Mouse (Mus musculus): Measurements from ENCODE around the gene Btbd9.
"Not testable (repeated sequence)": the region's sequence is repeated elsewhere in the genome, so short reads cannot be mapped to it uniquely, and the experiment has no call there.

Gene Btbd9

DNA sequence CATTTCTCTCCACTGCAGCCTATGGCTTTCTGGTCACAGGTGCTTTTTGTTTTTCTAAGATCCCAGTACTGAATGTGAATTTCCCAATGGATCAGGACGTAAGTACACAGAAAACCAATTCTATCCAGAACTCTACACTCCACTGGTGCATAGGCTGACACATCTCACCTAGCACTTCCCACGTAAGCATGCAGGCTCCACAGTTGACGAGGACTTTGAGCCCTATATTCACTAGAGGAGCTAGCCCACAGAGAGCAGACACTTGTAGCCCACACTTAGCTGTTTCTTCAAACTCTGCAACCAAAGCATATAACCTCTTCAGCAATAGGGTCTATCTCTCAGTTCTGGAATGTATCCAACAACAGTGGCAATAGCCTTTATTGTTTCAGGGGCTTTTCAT is 19.8 kb downstream of the Btbd9 start:
- DNase-seq (ENCODE audit: low spot score) = no peak

DNA sequence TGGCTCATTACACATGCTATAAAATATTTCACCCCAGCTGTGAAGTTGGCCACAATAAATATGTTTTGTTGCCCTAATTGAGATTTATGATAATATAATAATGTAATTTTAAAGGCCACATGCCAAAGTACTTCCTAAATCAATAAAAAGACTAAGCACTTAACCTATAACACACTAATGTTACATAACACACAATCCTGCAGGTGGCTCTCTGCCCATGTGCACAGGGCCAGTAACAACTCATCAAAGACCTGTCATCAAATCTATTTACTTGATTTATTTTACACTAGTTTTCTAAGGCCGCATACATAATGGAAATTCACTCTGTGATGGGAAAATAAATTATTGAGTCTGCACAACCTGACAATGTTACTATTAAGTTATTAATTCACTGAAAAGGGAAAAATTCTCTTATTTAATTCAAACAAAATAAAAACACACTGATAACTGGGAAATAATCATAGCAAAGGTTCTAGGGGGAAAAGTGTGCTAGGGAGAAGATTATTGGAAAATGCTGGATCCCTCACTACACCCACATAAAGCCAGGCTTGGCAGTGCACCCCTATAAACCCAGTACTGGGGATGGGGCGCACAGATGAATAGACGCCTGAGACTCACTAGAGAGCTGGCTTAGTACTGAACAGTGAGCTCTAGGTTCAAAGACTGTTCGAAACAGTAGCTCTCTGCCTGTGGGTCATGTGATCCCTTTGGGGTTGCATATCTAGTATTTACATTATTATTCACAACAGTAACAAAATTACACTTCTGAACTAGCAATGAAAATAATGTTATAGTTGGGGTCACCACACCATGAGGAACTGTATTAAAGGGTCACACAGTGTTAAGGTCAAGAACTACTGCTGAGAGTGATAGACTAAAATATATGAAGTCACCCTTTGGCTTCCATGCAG is 23.0 kb downstream of the Btbd9 start:
- DNase-seq (ENCODE audit: low spot score) = no peak

DNA sequence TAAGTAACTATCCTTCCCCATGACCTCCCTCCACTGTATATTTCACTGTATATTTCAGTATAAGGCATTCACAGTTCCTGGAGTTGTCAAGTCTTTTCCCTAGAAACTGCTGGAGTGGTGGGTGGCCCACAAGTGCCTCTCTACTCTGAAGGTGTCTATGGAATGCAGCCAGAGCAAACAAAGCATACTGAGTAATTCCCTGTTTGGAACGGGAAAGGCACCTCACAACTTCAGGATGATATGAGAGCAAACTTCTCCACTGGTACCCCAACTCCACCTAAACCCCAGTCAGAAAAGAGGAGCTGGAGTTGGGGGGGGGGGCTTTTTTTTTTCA is 25.5 kb downstream of the Btbd9 start:
- DNase-seq (ENCODE audit: low spot score) = no peak

DNA sequence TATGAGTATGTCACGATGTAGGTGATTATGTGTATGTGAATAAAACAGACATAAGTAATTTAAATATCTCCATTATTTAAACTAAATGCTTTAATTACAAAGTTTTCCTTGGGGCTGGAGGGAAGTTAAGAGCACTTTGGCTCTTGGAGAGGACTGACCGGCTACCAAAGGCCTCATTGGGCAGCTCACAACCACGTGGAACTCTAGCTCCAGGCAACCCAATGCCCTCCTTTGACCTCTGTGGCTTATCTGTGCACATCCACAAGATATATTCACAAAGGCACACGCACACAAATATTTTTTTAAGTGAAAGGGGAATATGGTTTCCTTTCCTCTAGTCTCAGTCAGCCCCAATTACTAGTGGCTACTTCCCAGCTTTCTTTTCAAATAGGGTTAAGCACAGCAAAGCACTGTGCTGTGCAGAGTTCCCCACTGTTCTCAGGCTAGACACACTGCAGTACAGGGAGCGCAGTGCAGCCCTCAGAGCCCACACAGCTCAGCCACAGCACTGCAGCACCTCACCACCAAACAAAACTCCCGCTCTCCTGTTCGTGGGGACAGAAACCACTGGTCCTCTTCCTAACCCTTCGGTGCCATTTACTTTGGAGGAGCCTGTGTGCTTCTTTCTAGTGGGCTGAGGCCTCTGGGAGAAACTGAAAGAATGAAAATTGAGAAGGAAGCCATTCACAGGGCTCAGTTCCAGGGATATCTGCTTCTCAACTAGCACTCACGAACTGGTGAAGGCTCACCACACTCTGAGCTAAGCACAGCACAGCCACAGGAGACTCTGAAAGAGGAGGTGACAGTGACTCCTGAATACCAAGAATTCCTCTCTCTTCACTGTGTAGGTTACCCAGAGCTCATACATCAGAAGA is 26.2 kb downstream of the Btbd9 start:
- DNase-seq (ENCODE audit: low spot score) = no peak

DNA sequence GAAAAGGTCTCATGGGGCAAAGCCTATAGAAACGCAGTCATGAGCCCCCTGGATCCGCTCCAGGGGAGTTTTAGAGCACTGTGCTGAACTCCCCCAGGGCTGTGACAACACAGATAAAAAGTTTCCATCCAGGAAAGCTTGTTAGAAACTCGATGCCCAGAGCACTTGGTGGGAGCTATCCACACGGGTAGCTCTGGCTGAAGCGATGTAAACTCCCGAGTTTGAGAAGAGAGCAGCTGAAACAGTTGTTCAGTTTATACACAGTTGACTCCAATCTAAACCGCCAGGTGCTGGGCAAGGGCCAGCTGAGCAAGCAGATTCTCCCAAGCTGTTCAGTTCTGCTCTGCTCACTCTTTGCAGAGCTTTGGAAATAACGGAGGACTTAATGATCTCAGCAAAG is 37.2 kb downstream of the Btbd9 start:
- peak; percentile 55 for DNase-seq (ENCODE audit: low spot score)

DNA sequence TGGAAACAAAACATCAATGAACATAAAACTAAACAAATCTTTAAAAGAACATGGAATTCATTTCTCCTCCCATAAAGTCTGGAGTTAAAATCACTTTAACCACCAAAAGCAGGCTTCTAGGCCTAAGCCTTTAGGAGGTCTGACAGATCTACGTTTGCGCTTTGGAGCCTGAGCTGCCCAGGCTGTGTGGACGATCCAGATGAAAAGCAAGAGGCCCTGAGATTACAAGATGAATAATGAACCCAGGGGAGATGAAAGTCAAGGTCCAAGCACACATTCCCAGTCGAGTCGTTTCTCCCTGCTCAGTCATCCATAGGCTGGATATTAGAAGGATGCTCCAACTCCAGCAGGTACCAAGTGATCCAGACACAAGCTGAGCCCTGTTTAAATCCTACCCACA is 39.6 kb downstream of the Btbd9 start:
- DNase-seq (ENCODE audit: low spot score) = no peak

DNA sequence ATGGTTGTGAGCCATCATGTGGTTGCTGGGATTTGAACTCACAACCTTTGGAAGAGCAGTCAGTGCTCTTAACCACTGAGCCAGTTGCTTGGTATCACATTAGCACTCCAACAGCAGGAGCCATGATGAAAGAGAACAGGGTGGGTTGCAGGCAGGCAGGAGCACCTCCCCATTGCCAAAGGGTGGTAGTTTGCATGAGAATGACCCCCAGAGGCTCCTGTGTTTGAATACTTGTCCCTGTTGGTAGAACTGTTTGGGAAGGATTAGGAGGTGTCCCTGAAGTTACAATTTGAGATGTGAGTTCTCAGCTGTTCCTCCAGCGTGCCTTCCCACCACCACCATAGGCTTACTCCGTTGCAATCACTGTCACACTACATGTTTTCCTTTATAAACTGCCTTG is 43.2 kb downstream of the Btbd9 start:
- DNase-seq (ENCODE audit: low spot score) = no peak

DNA sequence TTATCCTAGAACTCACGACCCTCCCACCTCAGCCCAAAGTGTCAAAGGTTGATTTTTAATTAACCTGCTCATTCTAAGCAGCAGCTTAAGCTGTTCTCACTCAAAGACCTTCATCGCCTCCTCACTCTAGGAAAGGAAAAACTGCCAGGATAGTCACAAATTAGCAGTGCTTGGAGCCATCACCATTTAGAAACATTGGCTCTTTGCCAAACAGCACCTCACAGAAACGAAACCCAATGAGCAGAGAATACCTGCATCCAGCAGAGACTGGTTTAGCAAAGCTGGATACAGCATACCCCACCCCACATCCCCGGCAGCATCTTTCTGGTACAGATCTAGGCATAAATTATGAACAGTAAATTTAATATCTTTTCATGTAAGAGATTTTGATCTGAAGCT is 45.7 kb downstream of the Btbd9 start:
- DNase-seq (ENCODE audit: low spot score) = no peak

DNA sequence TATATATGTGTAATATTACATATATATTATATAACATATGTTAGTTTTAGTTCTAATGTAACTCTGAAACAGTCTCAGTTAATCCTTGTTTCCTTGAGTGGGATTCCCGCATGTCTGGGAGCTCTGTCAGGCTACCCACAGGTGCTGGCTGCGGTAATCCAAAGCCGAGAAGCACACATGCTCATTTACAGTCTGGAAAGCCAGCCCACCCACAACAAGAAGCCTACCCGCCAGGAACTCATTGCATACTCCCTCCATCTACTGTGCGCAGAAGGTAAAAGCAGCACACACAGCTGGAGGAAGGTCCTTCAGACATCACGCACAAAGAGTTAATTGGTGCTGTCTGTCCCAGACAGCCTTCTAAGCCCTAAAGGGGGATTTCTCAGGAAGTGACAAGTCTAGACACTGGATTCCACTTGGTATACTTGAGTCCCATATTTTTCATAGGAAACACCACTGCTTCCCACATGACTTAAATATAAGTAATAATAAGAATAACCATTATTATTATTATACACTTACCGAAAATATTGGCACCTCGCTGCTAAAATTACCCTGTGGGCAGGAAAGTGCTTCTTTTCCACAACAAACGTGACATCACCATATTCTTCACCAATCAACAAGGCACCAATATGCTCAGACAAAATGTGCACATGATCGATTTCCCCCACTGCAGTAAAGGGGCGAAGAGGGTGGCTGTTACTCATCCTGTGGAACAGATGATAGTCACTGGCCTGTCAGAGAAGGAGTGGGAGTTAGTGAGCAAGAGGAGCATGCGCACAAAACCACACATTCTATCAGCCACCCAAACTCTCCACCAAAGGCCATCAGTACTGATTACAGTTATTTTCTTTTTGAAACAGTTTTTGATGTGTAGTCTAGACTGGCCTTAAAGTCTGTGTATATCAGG is 46.4 kb downstream of the Btbd9 start:
- no peak for DNase-seq (ENCODE audit: low spot score)

DNA sequence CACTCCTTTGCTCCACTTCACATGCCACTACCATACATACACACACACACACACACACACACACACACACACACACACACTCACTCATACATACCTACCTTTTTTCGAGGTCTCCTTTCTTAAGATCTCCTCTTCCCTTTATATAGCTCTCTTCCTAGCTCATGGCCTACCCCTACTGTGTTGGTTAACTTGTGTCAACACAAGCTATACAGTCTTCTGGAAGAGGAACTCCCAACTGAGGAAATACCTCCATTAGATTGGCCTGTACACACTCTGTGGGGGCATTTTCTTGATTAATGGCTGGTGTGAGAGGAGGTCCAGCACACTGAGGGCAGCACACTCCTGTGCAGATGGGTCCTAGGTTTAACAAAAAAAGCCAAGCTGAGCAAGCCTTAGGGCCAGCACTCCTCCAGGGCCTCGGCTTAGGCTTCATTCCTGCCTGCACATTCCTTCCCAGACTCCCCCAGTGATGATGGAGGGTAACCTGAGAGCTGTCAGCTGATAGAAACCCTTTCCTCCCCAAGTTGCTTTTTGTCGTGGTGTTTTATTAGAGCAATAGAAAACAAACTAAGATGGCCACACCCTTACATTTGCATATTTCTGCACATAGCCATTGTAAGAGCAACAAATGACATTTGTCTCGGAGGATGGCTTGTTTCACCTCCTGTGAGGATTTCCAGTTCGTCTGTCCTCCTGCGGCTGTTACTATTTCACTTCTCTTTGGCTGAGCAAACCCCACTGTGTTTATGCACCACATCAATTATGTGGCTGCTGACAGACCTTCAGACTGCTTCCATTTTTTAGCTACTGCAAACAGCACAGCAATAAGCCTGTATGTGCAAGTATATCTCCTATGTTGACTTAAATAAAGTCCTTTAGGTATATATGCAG is 50.6 kb downstream of the Btbd9 start:
- no peak for DNase-seq (ENCODE audit: low spot score)

DNA sequence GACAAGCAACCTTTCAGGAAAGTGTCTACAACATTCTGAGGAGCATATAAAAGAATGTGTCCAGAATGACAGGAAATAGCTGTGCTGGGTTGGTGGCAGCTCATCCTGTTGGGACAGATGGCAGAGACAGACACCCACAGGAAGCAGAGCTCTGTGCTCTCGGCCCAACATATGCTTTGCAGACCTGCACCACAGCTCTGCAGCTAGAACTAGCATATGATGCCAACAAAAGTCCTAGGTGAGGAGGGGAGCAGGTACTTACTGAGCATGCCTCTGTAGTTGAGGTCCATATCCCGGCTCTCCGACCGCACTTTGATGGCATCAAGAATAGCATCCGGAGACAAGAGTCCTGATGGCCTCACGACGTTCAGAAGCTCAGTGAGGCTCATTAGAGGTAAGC is 51.8 kb downstream of the Btbd9 start:
- DNase-seq (ENCODE audit: low spot score) = no peak

DNA sequence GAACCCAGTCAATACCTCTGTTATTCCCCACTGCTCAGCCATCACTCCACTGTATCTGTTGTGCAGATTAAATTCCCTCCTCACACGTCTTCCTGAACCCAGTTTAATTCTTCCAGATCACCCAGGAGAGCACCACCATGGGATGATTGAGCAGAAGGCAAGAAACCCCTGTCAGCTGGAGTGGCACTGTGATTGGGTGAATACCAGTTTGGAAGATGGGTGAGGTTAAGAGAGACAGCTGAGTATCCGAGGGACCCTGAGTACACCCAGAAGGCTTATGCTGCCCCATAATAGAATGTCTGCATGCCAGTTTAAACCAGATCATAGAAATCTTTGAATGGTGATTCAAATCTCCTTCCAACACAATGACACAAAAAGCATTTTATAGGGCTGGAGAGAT is 52.5 kb downstream of the Btbd9 start:
- no peak for DNase-seq (ENCODE audit: low spot score)

DNA sequence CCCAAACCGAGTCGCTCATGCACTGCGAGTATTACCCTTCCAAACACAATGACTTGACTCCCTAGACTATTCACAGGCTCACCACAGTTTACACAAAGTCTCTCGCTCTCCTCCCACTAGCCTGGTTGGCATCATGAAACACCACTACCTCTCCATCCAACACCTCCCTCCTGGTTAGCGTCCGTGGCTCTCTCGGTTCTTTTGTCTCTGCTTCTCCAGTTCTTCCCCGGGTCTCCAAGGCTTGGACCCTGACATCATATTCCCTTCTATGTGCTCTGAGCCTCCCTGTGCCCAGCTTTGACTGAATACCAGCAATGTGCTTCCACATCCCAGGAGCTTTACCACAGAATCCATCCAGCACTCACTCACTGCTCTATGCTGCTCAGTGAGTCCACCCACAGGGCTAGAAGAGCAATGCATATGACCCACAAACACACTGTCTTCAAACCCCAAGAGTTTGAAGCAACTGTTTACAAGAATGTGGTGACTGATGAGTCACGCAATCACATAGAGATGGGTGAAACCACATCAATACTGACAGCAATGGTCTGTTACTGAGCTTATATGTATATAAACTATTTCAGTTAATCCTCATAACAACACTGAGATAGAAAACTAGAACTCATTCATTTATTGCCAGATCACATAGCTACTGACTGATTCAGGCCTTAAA is 53.7 kb downstream of the Btbd9 start:
- DNase-seq (ENCODE audit: low spot score) = no peak

DNA sequence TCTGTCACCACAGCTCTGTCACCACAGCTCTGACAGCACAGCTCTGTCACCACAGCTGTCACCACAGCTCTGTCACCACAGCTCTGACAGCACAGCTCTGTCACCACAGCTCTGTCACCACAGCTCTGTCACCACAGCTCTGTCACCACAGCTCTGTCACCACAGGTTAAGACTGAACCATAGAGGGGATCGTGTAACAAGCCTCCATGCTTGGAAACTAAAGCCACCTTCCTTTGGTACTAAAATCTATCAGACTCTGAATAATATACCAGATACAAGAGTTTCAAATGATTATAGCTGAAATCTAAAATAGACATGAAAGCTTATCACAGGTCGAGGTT is 57.1 kb downstream of the Btbd9 start:
- DNase-seq (ENCODE audit: low spot score) = not testable (repeated sequence)

DNA sequence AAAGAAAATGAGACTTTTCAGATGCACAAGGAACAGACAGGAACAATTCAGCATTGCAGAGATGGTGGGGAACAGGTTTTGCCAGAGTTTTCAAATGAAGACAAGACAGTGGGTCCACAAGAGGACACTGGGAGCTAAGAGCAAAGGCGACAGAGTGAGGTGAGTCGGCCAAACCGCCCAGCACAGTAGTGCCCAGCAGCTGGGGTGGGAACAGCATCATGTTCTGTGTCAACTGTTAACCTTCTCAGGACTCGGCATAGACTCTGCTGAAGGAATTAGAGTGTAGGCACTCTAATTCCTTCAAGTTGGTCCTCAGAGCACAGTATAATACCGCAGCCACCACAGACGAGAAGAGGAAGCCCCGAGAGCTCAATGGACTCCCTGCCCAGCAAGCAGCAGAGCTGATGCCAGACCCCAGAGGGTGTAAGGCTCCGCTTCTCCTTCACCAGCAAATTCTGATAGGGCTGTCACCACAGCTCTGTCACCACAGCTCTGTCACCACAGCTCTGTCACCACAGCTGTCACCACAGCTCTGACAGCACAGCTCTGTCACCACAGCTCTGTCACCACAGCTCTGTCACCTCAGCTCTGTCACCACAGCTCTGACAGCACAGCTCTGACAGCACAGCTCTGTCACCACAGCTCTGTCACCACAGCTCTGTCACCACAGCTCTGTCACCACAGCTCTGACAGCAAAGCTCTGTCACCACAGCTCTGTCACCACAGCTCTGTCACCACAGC is 57.7 kb downstream of the Btbd9 start:
- no peak for DNase-seq (ENCODE audit: low spot score)

DNA sequence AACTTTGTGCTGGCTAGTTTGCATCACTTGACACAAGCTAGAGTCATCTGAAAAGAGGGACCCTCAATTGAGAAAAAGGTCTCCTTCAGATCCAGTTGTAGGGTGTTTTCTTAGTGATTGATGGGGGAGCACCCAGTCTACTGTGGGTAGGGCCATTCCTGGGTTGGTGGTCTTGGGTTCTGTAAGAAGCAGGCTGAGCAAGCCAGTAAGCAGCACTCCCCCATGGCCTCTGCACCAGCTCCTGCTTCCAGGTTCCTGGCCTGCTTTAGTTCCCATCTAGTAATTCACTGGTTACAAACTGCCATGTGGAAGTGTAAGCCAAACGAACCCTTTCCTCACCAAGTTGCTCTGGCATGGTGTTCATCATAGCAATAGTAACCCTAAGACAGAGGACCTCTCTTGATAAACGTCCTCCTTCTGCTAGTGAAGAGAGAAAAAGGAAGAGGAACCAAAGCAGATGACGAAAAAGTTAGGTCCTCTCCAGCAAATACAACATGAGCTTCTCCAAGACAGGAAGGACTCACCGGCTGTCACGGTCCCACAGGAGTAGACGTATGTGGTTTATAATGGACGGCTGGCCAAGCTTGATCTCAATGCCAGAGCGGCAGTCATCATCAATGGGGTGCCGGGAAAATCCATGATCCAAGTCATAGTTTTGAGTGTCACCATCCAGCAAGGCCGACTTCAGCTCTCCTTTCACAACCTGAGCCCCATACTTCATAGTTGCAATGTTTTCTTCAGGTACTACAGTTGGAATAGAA is 59.5 kb downstream of the Btbd9 start:
- DNase-seq (ENCODE audit: low spot score) = no peak

DNA sequence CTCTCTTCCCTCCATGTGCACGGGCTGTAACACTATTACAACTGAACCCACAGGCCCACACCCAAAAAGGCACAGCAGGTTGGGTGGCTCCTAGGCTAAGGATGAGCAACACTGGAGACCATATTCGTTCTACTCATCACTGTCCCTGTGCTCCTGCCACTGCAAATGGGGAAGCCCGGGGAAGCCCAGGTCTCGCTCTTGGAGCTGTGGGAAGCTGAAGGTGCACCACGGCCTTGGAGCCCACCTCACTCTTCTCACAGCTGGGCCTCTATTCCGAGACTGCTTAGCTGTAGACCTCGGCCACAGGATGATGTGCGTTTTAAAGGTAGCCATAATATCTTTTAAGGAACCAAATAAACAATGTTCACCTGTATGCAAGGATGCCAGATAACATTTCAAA is 60.9 kb downstream of the Btbd9 start:
- no peak for DNase-seq (ENCODE audit: low spot score)

DNA sequence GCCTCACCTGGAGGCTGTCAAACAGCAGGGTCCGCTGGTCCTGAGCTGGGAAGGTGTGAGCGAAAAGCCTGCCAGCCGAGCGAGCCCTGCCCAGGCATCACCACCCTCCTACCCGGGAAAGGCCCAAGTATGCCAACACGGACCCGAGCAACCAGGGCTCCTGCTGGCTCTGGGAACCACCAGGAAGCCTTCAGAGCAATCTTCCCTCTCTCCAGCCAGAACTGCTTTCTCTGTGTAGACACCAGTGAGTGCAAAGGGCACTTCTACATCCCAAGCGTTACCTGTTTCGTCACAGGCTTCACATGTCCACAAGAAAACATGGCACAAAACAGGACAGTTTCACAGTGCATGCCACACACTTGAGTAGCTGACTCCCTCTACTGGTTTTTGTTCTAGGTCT is 63.3 kb downstream of the Btbd9 start:
- no peak for DNase-seq (ENCODE audit: low spot score)

DNA sequence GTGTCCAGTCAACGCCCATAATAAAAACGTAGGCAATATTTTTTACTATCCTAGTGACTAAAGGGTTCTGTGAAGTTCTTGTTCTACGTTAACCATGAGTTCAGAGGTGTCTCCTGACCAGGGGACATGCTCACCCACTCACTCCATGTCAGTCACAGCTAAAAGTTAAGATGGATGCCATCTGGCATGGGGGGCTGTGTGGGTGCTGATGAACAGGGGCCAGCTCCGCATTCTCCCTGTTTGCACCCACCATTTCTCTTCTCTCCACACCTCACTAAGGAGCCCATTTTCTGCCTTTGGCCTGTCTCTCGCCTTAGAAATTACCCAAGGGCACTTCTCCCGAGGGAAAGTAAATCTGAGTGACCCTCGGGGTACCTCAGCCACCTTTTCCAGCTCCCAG is 63.8 kb downstream of the Btbd9 start:
- no peak for DNase-seq (ENCODE audit: low spot score)

All from urinary bladder, postnatal 14 days (tissue).